6 mouse cellular contexts compared by ENCODE assay signal in genomic region chr4:141956931-141957330, GRCm38 (mm10).
"Had no signal": no experiment of that assay in that cellular context is flagged by ENCODE, and none has a peak within 500 bp of the region (broad histone marks: within the 10 kb centered on the region; RNA-seq: fewer than 3 reads in every experiment).

No protein-coding gene starts in this region.

- H3K27ac ChIP-seq: limb, embryonic 13.5 days; liver, embryonic 14.5 days had no signal

- H3K9ac ChIP-seq: limb, embryonic 13.5 days; liver, embryonic 14.5 days had no signal

- H3K36me3 ChIP-seq: limb, embryonic 13.5 days had no signal

- DNase-seq: lung, adult 18-20 months; right cerebral cortex, postnatal 25 days; thymus, adult 18-20 months; thymus, postnatal 14 days had no signal

- H3K27me3 ChIP-seq: limb, embryonic 13.5 days had no signal
